Mouse (Mus musculus) heart, postnatal 4 days (tissue): Measurements from ENCODE around the gene Gphn. TPM values are rescaled to one million over a fixed set of nuclear protein-coding genes. Genes with fewer than 3 reads are reported as not detected.

Experiments
- DNase-seq: peaks from one replicate; pipeline ENCODE4 v3.0.0; 2021
- total RNA-seq, 2 experiments: library from RNA; stranded (reverse); gene quantifications; 2 replicates each; pipeline ENCODE4 v1.2.3; 2021

Gphn gene
- total RNA-seq, result 10 to 100 TPM; 22.7 to 23.3 TPM

GRCm38 (mm10) chr12:78225707-78226518 is at the start of gene Gphn:
Gphn (plus strand) TSS chr12:78226379.
- DNase-seq, result peak; percentile 87

- DNase-seq, result no peak
These were observed 44.7 kb upstream of the Gphn start for GRCm38 (mm10) chr12:78181452-78181851.

- no peak for DNase-seq
These were observed 32.2 kb upstream of the Gphn start, which contains the start of gene Gm6657 for GRCm38 (mm10) chr12:78193942-78194341. Gm6657 (plus strand) TSS chr12:78194242.

GRCm38 (mm10) chr12:78195368-78195767 is 30.8 kb upstream of the Gphn start:
- DNase-seq, result no peak

GRCm38 (mm10) chr12:78203646-78204045 is 22.5 kb upstream of the Gphn start:
- DNase-seq, result no peak

- peak; percentile 63 for DNase-seq
These were observed 20.1 kb upstream of the Gphn start for GRCm38 (mm10) chr12:78205915-78206570.

GRCm38 (mm10) chr12:78206571-78206960 is 19.6 kb upstream of the Gphn start:
- DNase-seq, result no peak

GRCm38 (mm10) chr12:78209856-78210255 is 16.3 kb upstream of the Gphn start:
- no peak for DNase-seq

GRCm38 (mm10) chr12:78215490-78215889 is 10.7 kb upstream of the Gphn start:
- DNase-seq, result no peak

- no peak for DNase-seq
These were observed 6.9 kb upstream of the Gphn start for GRCm38 (mm10) chr12:78219191-78219825.

- peak; percentile 89 for DNase-seq
These were observed 318 bp downstream of the Gphn start for GRCm38 (mm10) chr12:78226519-78226875.

- DNase-seq, result peak; percentile 52
These were observed 1.1 kb downstream of the Gphn start for GRCm38 (mm10) chr12:78227021-78227932.

- DNase-seq, result no peak
These were observed 2.0 kb downstream of the Gphn start for GRCm38 (mm10) chr12:78228139-78228538.

- DNase-seq, result no peak
These were observed 6.4 kb downstream of the Gphn start for GRCm38 (mm10) chr12:78232560-78232959.

- no peak for DNase-seq
These were observed 22.2 kb downstream of the Gphn start for GRCm38 (mm10) chr12:78248366-78248765.

- no peak for DNase-seq
These were observed 23.0 kb downstream of the Gphn start for GRCm38 (mm10) chr12:78249151-78249550.

GRCm38 (mm10) chr12:78277386-78277785 is 51.2 kb downstream of the Gphn start:
- DNase-seq, result no peak

GRCm38 (mm10) chr12:78290384-78290783 is 64.2 kb downstream of the Gphn start:
- DNase-seq, result no peak

- no peak for DNase-seq
These were observed 72.7 kb downstream of the Gphn start for GRCm38 (mm10) chr12:78298824-78299398.

GRCm38 (mm10) chr12:78315106-78315505 is 88.9 kb downstream of the Gphn start:
- no peak for DNase-seq

GRCm38 (mm10) chr12:78327946-78328345 is 101.8 kb downstream of the Gphn start:
- no peak for DNase-seq

GRCm38 (mm10) chr12:78332107-78332506 is 105.9 kb downstream of the Gphn start:
- DNase-seq, result peak; percentile 62
